Mouse (Mus musculus) heart, embryonic 15.5 days (tissue): ENCODE measurements around the gene Olfr1161. TPM values are rescaled to one million over a fixed set of nuclear protein-coding genes. Genes with fewer than 3 reads are reported as not detected.
"Not testable (repeated sequence)": the region's sequence is repeated elsewhere in the genome, so short reads cannot be mapped to it uniquely, and the experiment has no call there.

ENCODE experiments used
- ATAC-seq: fragments of 200-750 bp; cut with Nextera tagmentation; replicated peaks from 2 replicates; pipeline ENCODE4 v1.8.0; 2017; ENCODE audit warnings: low read depth, moderate TSS enrichment; ENCODE audit not compliant: insufficient number of reproducible peaks, insufficient read depth, low FRiP score
- H3K27ac ChIP-seq: fragments of 300-500 bp; sonication (generic); 2 replicates; pipeline ENCODE4 v1.5.1; 2015; ENCODE audit warnings: mild to moderate bottlenecking, inconsistent platforms
- H3K27me3 ChIP-seq: fragments of 300-500 bp; sonication (generic); 2 replicates; pipeline ENCODE4 v1.6.1; 2015; ENCODE audit warnings: inconsistent platforms
- H3K36me3 ChIP-seq: fragments of 300-500 bp; sonication (generic); 2 replicates; pipeline ENCODE4 v1.6.1; 2015; ENCODE audit warnings: mild to moderate bottlenecking, inconsistent platforms
- H3K4me1 ChIP-seq: fragments of 300-500 bp; sonication (generic); replicated peaks from 2 replicates; pipeline ENCODE4 v1.6.1; 2015; ENCODE audit warnings: inconsistent platforms
- H3K4me2 ChIP-seq: fragments of 300-500 bp; sonication (generic); 2 replicates; pipeline ENCODE4 v1.6.1; 2015; ENCODE audit warnings: inconsistent platforms, mild to moderate bottlenecking, moderate library complexity
- H3K4me3 ChIP-seq: fragments of 300-500 bp; sonication (generic); 2 replicates; pipeline ENCODE4 v1.5.1; 2015; ENCODE audit warnings: mild to moderate bottlenecking, inconsistent platforms
- H3K9ac ChIP-seq: fragments of 300-500 bp; sonication (generic); 2 replicates; pipeline ENCODE4 v1.6.1; 2015; ENCODE audit warnings: mild to moderate bottlenecking, inconsistent platforms
- H3K9me3 ChIP-seq: fragments of 300-500 bp; sonication (generic); replicated peaks from 2 replicates; pipeline ENCODE4 v1.6.1; 2016; ENCODE audit warnings: inconsistent platforms
- WGBS: fragments of 180-500 bp; shearing (Covaris S2); methylation state at CpG from one replicate; pipeline ENCODE4 v1.1.7; 2015; ENCODE audit warnings: mixed read lengths; 5-methylcytosine and 5-hydroxymethylcytosine counted together
- polyA plus RNA-seq: library from polyadenylated mRNA; unstranded; fragments of >200 nt; fragmentation: Nextera tagmentation; extraction: Ambion mirVana; gene quantifications from 2 replicates; pipeline ENCODE4 v1.2.1, GENCODE M21; 2015

Olfr1161 gene
- polyA plus RNA-seq: not detected in 2 replicates

DNA sequence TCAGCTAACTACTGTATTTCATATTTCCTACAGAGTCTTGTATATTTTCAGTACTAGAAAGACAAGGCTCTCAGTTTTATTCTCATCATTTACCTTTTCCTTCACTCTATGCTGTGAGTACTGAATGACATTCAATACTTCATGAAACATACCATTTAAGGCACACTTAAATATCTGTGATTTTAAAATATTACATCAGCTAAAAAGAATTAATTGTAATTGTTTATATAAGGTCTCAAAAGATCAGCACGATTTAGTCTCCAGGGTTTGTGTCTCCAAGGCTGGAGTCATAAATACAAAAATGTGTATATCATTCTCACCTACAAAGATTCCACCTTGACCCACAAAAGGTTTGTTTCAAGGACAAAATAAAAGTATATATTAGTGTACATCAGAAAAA is at the start of gene Olfr1161:
Gene Olfr1161, plus strand, starts transcription at position 301 of the 400 bp plus-strand sequence.
- H3K4me1 ChIP-seq, H3K27me3 ChIP-seq, H3K9me3 ChIP-seq, H3K9ac ChIP-seq, H3K4me2 ChIP-seq, ATAC-seq, H3K27ac ChIP-seq, H3K36me3 ChIP-seq, H3K4me3 ChIP-seq: not testable (repeated sequence)
- 67% methylated on average over 1 of the region's 1 CpGs for WGBS

- H3K36me3 ChIP-seq: no peaks in the 10 kb centered on the region
- no peaks in the 10 kb centered on the region; the same call in 1 of the 2 replicates for H3K9me3 ChIP-seq
- H3K4me2 ChIP-seq: no peak within 1 kb of the TSS
- no peak for ATAC-seq
- no peak within 1 kb of the TSS for H3K4me3 ChIP-seq
- no peak within 1 kb of the TSS for H3K27ac ChIP-seq
- H3K27me3 ChIP-seq: no peaks in the 10 kb centered on the region
- no peak within 1 kb of the TSS for H3K9ac ChIP-seq
- H3K4me1 ChIP-seq: no peaks in the 10 kb centered on the region
- 63% methylated on average over 3 of the region's 3 CpGs for WGBS
Observed at GRCm38 (mm10) chr2:87974563-87974962, 48.0 kb upstream of the Olfr1161 start, which contains the start of gene Olfr74. Gene Olfr74 (minus strand): TSS chr2:87974663.

GRCm38 (mm10) chr2:87989813-87990212 is 32.8 kb upstream of the Olfr1161 start, which contains the start of gene Olfr1158:
Gene Olfr1158 (plus strand): TSS chr2:87990113.
- Histone ChIP-seq H3K4me1 (no peaks in the 10 kb centered on the region), H3K27me3 (no peaks in the 10 kb centered on the region), H3K36me3 (no peaks in the 10 kb centered on the region), H3K4me2 (no peak within 1 kb of the TSS), H3K27ac (no peak within 1 kb of the TSS), H3K4me3 (no peak within 1 kb of the TSS), H3K9ac (no peak within 1 kb of the TSS), H3K9me3 (no peaks in the 10 kb centered on the region)
- ATAC-seq: no peak

- ATAC-seq: no peak
- no peak within 1 kb of the TSS for H3K4me2 ChIP-seq
- H3K27ac ChIP-seq: no peak within 1 kb of the TSS
- H3K27me3 ChIP-seq: no peaks in the 10 kb centered on the region
- no peak within 1 kb of the TSS for H3K4me3 ChIP-seq
- no peaks in the 10 kb centered on the region for H3K36me3 ChIP-seq
- no peaks in the 10 kb centered on the region for H3K9me3 ChIP-seq
- no peak within 1 kb of the TSS for H3K9ac ChIP-seq
- no peaks in the 10 kb centered on the region for H3K4me1 ChIP-seq
Observed at GRCm38 (mm10) chr2:88007515-88008318, 14.9 kb upstream of the Olfr1161 start, which contains the start of gene Olfr1160. Gene Olfr1160 (minus strand): TSS chr2:88008268.

GRCm38 (mm10) chr2:88037599-88037998 is 15.0 kb downstream of the Olfr1161 start, which contains the start of gene Olfr73:
Gene Olfr73 (minus strand): TSS chr2:88037699.
- Histone ChIP-seq H3K27ac (no peak within 1 kb of the TSS), H3K9me3 (no peaks in the 10 kb centered on the region), H3K27me3 (no peaks in the 10 kb centered on the region), H3K4me2 (no peak within 1 kb of the TSS), H3K36me3 (no peaks in the 10 kb centered on the region), H3K4me1 (no peaks in the 10 kb centered on the region), H3K9ac (no peak within 1 kb of the TSS), H3K4me3 (no peak within 1 kb of the TSS)
- no peak for ATAC-seq

GRCm38 (mm10) chr2:88051029-88051428 is 28.5 kb downstream of the Olfr1161 start, which contains the start of gene Olfr1162:
Gene Olfr1162 (minus strand): TSS chr2:88051129.
- H3K4me3 ChIP-seq: no peak within 1 kb of the TSS
- WGBS: 72% methylated on average over 1 of the region's 1 CpGs
- H3K9me3 ChIP-seq: no peaks in the 10 kb centered on the region
- H3K9ac ChIP-seq: no peak within 1 kb of the TSS
- no peak within 1 kb of the TSS for H3K4me2 ChIP-seq
- no peaks in the 10 kb centered on the region for H3K27me3 ChIP-seq
- no peak for ATAC-seq
- H3K27ac ChIP-seq: no peak within 1 kb of the TSS
- no peaks in the 10 kb centered on the region for H3K4me1 ChIP-seq
- H3K36me3 ChIP-seq: no peaks in the 10 kb centered on the region

- WGBS: 88% methylated on average over 2 of the region's 2 CpGs
- no peak overlapping the region for H3K9ac ChIP-seq
- ATAC-seq: no peak
- H3K27me3 ChIP-seq: no peaks in the 10 kb centered on the region
- H3K36me3 ChIP-seq: no peaks in the 10 kb centered on the region
- no peaks in the 10 kb centered on the region for H3K9me3 ChIP-seq
- H3K4me3 ChIP-seq: no peak overlapping the region
- no peak overlapping the region for H3K4me2 ChIP-seq
- no peak overlapping the region for H3K27ac ChIP-seq
- H3K4me1 ChIP-seq: no peaks in the 10 kb centered on the region
Observed at GRCm38 (mm10) chr2:88063587-88063986, 41.0 kb downstream of the Olfr1161 start.

DNA sequence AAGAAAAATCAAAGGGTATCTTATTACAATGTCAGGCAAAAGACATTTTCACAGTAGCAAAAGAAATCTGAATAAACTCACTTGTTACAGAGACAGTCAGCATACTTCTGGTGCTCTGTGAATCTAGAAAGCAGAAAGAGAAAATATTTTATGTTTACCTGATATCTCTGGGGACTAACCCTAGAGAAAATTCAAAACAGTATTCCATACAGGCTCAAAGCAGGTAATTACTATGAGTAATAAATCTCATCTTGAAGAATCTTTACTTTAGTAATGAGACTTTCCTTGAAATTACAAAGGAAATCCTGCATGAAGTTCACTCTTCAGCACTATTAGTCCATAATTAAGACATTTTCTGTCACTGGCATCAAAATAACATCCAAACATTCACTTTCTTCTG is 49.2 kb downstream of the Olfr1161 start, which contains the start of gene Olfr1163:
Gene Olfr1163, minus strand, starts transcription at position 101 of the 400 bp plus-strand sequence.
- Histone ChIP-seq H3K27ac (no peak within 1 kb of the TSS), H3K9me3 (no peaks in the 10 kb centered on the region), H3K36me3 (no peaks in the 10 kb centered on the region), H3K27me3 (no peaks in the 10 kb centered on the region), H3K4me2 (no peak within 1 kb of the TSS), H3K4me3 (no peak within 1 kb of the TSS), H3K9ac (no peak within 1 kb of the TSS), H3K4me1 (no peaks in the 10 kb centered on the region)
- ATAC-seq: no peak

Other genes starting within 250 kb of the Olfr1161 start
- gene Olfr152, start 243.3 kb upstream of the Olfr1161 start, polyA plus RNA-seq: not detected in 2 replicates
- gene Olfr1143, start 222.2 kb upstream of the Olfr1161 start, polyA plus RNA-seq: not detected in 2 replicates
- gene Olfr1145, start 213.0 kb upstream of the Olfr1161 start, polyA plus RNA-seq: not detected in 2 replicates
- gene Olfr1148, start 192.2 kb upstream of the Olfr1161 start, polyA plus RNA-seq: not detected in 2 replicates
- gene Olfr1150-ps1, start 178.8 kb upstream of the Olfr1161 start, polyA plus RNA-seq: not detected in 2 replicates
- not detected in 2 replicates for gene Olfr1151, start 166.9 kb upstream of the Olfr1161 start, polyA plus RNA-seq
- gene Olfr1152, start 156.3 kb upstream of the Olfr1161 start, polyA plus RNA-seq: not detected in 2 replicates
- not detected in 2 replicates for gene Olfr1153, start 127.8 kb upstream of the Olfr1161 start, polyA plus RNA-seq
- gene Olfr1154, start 117.6 kb upstream of the Olfr1161 start, polyA plus RNA-seq: not detected in 2 replicates
- not detected in 2 replicates for gene Olfr1155, start 77.6 kb upstream of the Olfr1161 start, polyA plus RNA-seq
- not detected in 2 replicates for gene Olfr1156, start 69.7 kb upstream of the Olfr1161 start, polyA plus RNA-seq
- not detected in 2 replicates for gene Olfr1157, start 54.5 kb upstream of the Olfr1161 start, polyA plus RNA-seq
- gene Olfr74, start 48.1 kb upstream of the Olfr1161 start, polyA plus RNA-seq: not detected in 2 replicates
- not detected in 2 replicates for gene Olfr1158, start 32.7 kb upstream of the Olfr1161 start, polyA plus RNA-seq
- not detected in 2 replicates for gene Olfr1160, start 14.5 kb upstream of the Olfr1161 start, polyA plus RNA-seq
- not detected in 2 replicates for gene Olfr73, start 14.9 kb downstream of the Olfr1161 start, polyA plus RNA-seq
- not detected in 2 replicates for gene Olfr1162, start 28.4 kb downstream of the Olfr1161 start, polyA plus RNA-seq
- not detected in 2 replicates for gene Olfr1163, start 49.1 kb downstream of the Olfr1161 start, polyA plus RNA-seq
- gene Olfr1164, start 71.2 kb downstream of the Olfr1161 start, polyA plus RNA-seq: not detected in 2 replicates
- gene Olfr1166, start 105.5 kb downstream of the Olfr1161 start, polyA plus RNA-seq: not detected in 2 replicates
- not detected in 2 replicates for gene Olfr1167, start 132.4 kb downstream of the Olfr1161 start, polyA plus RNA-seq
- not detected in 2 replicates for gene Olfr1168, start 159.1 kb downstream of the Olfr1161 start, polyA plus RNA-seq
- gene Olfr1170, start 205.6 kb downstream of the Olfr1161 start, polyA plus RNA-seq: not detected in 2 replicates